Mouse (Mus musculus) heart, adult 8-10 months (tissue): ENCODE measurements around the gene Pde6h. TPM values are rescaled to one million over a fixed set of nuclear protein-coding genes. Genes with fewer than 3 reads are reported as not detected.

Source experiments
- DNase-seq: peaks from one replicate; pipeline ENCODE4 v3.0.0; 2022; ENCODE audit warnings: low spot score
- total RNA-seq, 4 experiments: library from RNA; stranded (reverse); gene quantifications; 2 replicates each; pipeline ENCODE4 v1.2.4; 2022

Pde6h gene
- total RNA-seq, 4 experiments from 2014 or later: 0.81 TPM; not detected in 3

- no peak for DNase-seq
These were observed 10.8 kb upstream of the Pde6h start for GRCm38 (mm10) chr6:136912751-136913265.

- no peak for DNase-seq
These were observed 10.1 kb upstream of the Pde6h start for GRCm38 (mm10) chr6:136913384-136914126.

GRCm38 (mm10) chr6:136914234-136914633, 9.4 kb upstream of the Pde6h start:
- no peak for DNase-seq

- no peak for DNase-seq
These were observed 7.8 kb upstream of the Pde6h start for GRCm38 (mm10) chr6:136915721-136916395.

- no peak for DNase-seq
These were observed 5.7 kb upstream of the Pde6h start for GRCm38 (mm10) chr6:136917885-136918284.

GRCm38 (mm10) chr6:136920320-136921257, 3.0 kb upstream of the Pde6h start:
- peak; percentile 86 for DNase-seq

GRCm38 (mm10) chr6:136921601-136922000, 2.0 kb upstream of the Pde6h start:
- no peak for DNase-seq

GRCm38 (mm10) chr6:136922080-136922479, 1.6 kb upstream of the Pde6h start, which contains the start of gene Erp27:
Gene Erp27, minus strand, starts transcription at chr6:136922180.
- DNase-seq: no peak

- no peak for DNase-seq
These were observed 761 bp upstream of the Pde6h start for GRCm38 (mm10) chr6:136922871-136923270.

GRCm38 (mm10) chr6:136925049-136925448, 1.4 kb downstream of the Pde6h start:
- no peak for DNase-seq

- DNase-seq: no peak
These were observed 4.0 kb downstream of the Pde6h start for GRCm38 (mm10) chr6:136927626-136928025.

GRCm38 (mm10) chr6:136930677-136931076, 7.0 kb downstream of the Pde6h start:
- peak; percentile 72 for DNase-seq

- no peak for DNase-seq
These were observed 7.6 kb downstream of the Pde6h start for GRCm38 (mm10) chr6:136931246-136931645.

- no peak for DNase-seq
These were observed 10.4 kb downstream of the Pde6h start for GRCm38 (mm10) chr6:136934068-136934467.

- no peak for DNase-seq
These were observed 11.6 kb downstream of the Pde6h start for GRCm38 (mm10) chr6:136935233-136935632.

GRCm38 (mm10) chr6:136936361-136936760, 12.7 kb downstream of the Pde6h start:
- no peak for DNase-seq

GRCm38 (mm10) chr6:136937117-136937516, 13.5 kb downstream of the Pde6h start:
- no peak for DNase-seq

- peak; percentile 29 for DNase-seq
These were observed 14.9 kb downstream of the Pde6h start for GRCm38 (mm10) chr6:136938331-136939126.

- no peak for DNase-seq
These were observed 15.9 kb downstream of the Pde6h start for GRCm38 (mm10) chr6:136939326-136940187.
